ENCODE assay signal across 8 mouse cellular contexts in genomic region chr3:123506699-123507662, GRCm38 (mm10).
DNase-seq lines count a peak whose midpoint lies in the region; ATAC-seq lines count a peak whose summit lies in the region.

No protein-coding gene starts in this region.

- peak overlapping the region; percentile 84 for H3K9ac ChIP-seq in kidney, embryonic 15.5 days
- H3K9ac ChIP-seq in heart, embryonic 11.5 days (ENCODE audit: low read depth, low read length): peak overlapping the region; percentile 94
- peak overlapping the region; percentile 95 for H3K9ac ChIP-seq in liver, embryonic 13.5 days

- no peaks in the 10 kb centered on the region for H3K9me3 ChIP-seq in kidney, embryonic 15.5 days (replicated peaks)
- no peaks in the 10 kb centered on the region for H3K9me3 ChIP-seq in heart, embryonic 11.5 days (replicated peaks; ENCODE audit: control insufficient read depth, low read length)
- no peaks in the 10 kb centered on the region for H3K9me3 ChIP-seq in liver, embryonic 13.5 days (replicated peaks)

- peaks cover 23% of the 10 kb centered on the region; the same call in 1 of the 2 replicates for H3K36me3 ChIP-seq in kidney, embryonic 15.5 days
- peaks cover 2% of the 10 kb centered on the region; the same call in 1 of the 2 replicates for H3K36me3 ChIP-seq in heart, embryonic 11.5 days (ENCODE audit: control insufficient read depth, insufficient read depth, low read length)
- peaks cover 18% of the 10 kb centered on the region for H3K36me3 ChIP-seq in liver, embryonic 13.5 days

- no peaks in the 10 kb centered on the region for H3K27me3 ChIP-seq in kidney, embryonic 15.5 days
- H3K27me3 ChIP-seq in heart, embryonic 11.5 days (ENCODE audit: control insufficient read depth, insufficient read depth, low read length): no peaks in the 10 kb centered on the region
- H3K27me3 ChIP-seq in liver, embryonic 13.5 days: no peaks in the 10 kb centered on the region

- H3K4me2 ChIP-seq in kidney, embryonic 15.5 days: peak overlapping the region; percentile 75
- peak overlapping the region; percentile 87 for H3K4me2 ChIP-seq in heart, embryonic 11.5 days
- peak overlapping the region; percentile 81 for H3K4me2 ChIP-seq in liver, embryonic 13.5 days

- H3K4me3 ChIP-seq in kidney, embryonic 15.5 days (replicated peaks): peak overlapping the region; percentile 75
- peak overlapping the region; percentile 85 for H3K4me3 ChIP-seq in heart, embryonic 11.5 days (ENCODE audit: low read depth, low read length)
- peak overlapping the region; percentile 83 for H3K4me3 ChIP-seq in liver, embryonic 13.5 days (replicated peaks)

- H3K27ac ChIP-seq in kidney, embryonic 15.5 days: peak overlapping the region; percentile 85
- H3K27ac ChIP-seq in heart, embryonic 11.5 days (ENCODE audit: low read depth, low read length): peak overlapping the region; percentile 72
- H3K27ac ChIP-seq in liver, embryonic 13.5 days: peak overlapping the region; percentile 91

- DNase-seq in kidney, postnatal 10 days: no peak
- DNase-seq in brain, adult 2 months (ENCODE audit: low read depth, low spot score): peak; percentile 56
- DNase-seq in liver, embryonic 13.5 days: no peak
- DNase-seq in retina, embryonic 14.5 days (ENCODE audit: low spot score): peak; percentile 69
- DNase-seq in cerebellum, postnatal 25 days: no peak
- DNase-seq in yolk sac, embryonic 10.5 days (ENCODE audit: low spot score): no peak

- no peak for ATAC-seq in kidney, embryonic 15.5 days (replicated peaks; ENCODE audit: low FRiP score)
- no peak for ATAC-seq in heart, embryonic 11.5 days (replicated peaks; ENCODE audit: insufficient number of reproducible peaks, low FRiP score, low TSS enrichment)
- no peak for ATAC-seq in liver, embryonic 13.5 days (ENCODE audit: low read depth)

- 7% methylated on average over 6 of the region's 6 CpGs for WGBS in kidney, embryonic 15.5 days
- 6% methylated on average over 6 of the region's 6 CpGs for WGBS in heart, embryonic 11.5 days (ENCODE audit: insufficient replicate concordance)
- 4% methylated on average over 6 of the region's 6 CpGs for WGBS in liver, embryonic 13.5 days (ENCODE audit: insufficient replicate concordance)

- H3K4me1 ChIP-seq in kidney, embryonic 15.5 days: peaks cover 24% of the 10 kb centered on the region
- H3K4me1 ChIP-seq in heart, embryonic 11.5 days (ENCODE audit: control insufficient read depth, insufficient read depth, low read length): peaks cover 7% of the 10 kb centered on the region; the same call in 1 of the 2 replicates
- peaks cover 21% of the 10 kb centered on the region for H3K4me1 ChIP-seq in liver, embryonic 13.5 days (replicated peaks)

Comparison
In these comparisons a context has a peak if more than half of its experiments do, and no peak if none do; other contexts are left out.
1. DNase-seq: peak in brain, adult 2 months (single experiment) and retina, embryonic 14.5 days (single experiment); none in kidney, postnatal 10 days (single experiment), liver, embryonic 13.5 days (single experiment), cerebellum, postnatal 25 days (0 of 2) and yolk sac, embryonic 10.5 days (single experiment).
2. Peak in every context shown above with its lines, with median percentiles within 50 percentile points of each other: H3K27ac ChIP-seq, H3K4me2 ChIP-seq, H3K4me3 ChIP-seq and H3K9ac ChIP-seq.